Mouse (Mus musculus): Measurements from ENCODE around the gene Heatr4. TPM values are rescaled to one million over a fixed set of nuclear protein-coding genes. Genes with fewer than 3 reads are reported as not detected.

Gene Heatr4
- total RNA-seq (2023), result not detected in 2 replicates

GRCm38 (mm10) chr12:83984752-83985151 lies at the start of gene Heatr4:
Gene Heatr4 (minus strand): TSS chr12:83984852.

GRCm38 (mm10) chr12:84009171-84009965 lies 24.7 kb upstream of the Heatr4 start, which contains the start of gene Acot1:
Gene Acot1 (plus strand): TSS chr12:84009490.

DNA sequence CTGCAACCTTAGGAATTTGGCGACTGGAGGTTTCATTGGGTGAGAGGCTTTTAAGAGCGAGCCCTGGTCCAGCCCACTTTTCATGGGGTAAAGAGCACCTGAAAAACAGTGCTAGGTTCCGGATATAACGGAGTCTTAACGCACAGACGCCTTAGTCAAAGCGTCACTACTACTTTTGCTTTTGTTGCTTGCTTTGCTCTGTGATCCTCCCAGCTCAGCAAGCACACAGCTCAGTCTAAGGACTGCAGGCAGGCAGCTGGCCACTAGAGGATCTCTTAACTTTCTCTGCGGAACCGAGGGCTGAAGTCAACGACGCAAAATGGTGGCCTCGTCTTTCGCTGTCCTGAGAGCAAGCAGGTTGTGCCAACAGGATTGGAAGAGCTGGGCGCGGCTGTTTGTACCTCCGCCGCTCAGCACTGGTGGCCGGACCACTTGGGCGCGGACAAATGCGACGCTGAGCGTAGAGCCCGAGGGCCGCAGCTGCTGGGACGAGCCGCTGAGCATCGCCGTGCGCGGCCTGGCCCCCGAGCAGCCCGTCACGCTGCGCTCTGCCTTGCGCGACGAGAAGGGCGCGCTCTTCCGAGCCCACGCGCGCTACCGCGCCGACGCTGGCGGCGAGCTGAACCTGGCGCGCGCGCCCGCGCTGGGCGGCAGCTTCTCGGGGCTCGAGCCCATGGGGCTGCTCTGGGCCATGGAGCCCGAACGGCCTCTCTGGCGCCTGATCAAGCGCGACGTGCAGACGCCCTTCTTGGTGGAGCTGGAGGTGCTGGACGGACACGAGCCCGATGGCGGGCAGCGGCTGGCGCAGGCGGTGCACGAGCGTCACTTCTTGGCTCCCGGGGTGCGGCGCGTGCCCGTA lies 3.2 kb upstream of the Heatr4 start, which contains the start of gene Acot2:
Gene Acot2, plus strand, starts transcription at position 279 of the 859 bp plus-strand sequence.

DNA sequence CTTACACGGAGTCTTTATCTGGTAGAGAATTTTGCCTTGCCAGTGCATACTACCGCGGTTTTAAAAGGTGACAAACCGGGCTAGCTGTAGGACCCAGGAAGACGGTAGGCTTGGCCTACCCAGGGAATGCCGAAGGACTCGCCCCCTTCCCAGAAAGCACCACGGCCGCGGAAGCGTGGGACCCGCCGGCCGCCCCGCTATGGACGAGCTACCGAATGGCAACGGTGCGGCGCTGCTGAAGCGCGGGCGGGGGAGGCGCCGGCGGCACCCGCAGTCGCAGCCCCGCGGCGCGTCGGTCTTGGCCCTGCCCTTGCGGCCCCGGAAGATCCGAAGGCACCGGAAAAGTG lies 34.2 kb downstream of the Heatr4 start, which contains the start of gene Riox1:
Gene Riox1, plus strand, starts transcription at position 116 of the 347 bp plus-strand sequence.

GRCm38 (mm10) chr12:83921535-83922381 lies 62.9 kb downstream of the Heatr4 start, which contains the start of gene Numb:
Gene Numb (minus strand): TSS chr12:83921934.

Other genes with a start within 250 kb of the Heatr4 start
- gene Papln, start 221.2 kb downstream of the Heatr4 start, total RNA-seq (2023), result 0.14 TPM in 1 of 2 replicates, not detected in the other
- gene Numb, start 62.9 kb downstream of the Heatr4 start, total RNA-seq (2023), result 128 and 146 TPM in 2 replicates
- gene Riox1, start 34.2 kb downstream of the Heatr4 start, total RNA-seq (2023), result 38.5 and 50.5 TPM in 2 replicates
- 4.6 and 5.4 TPM in 2 replicates for gene Acot2, start 3.0 kb upstream of the Heatr4 start, total RNA-seq (2023)
- 10.6 and 15.6 TPM in 2 replicates for gene Acot1, start 24.6 kb upstream of the Heatr4 start, total RNA-seq (2023)
- gene Acot4, start 53.5 kb upstream of the Heatr4 start, total RNA-seq (2023), result 0.16 TPM in 1 of 2 replicates, not detected in the other
- gene Gm49366, start 54.1 kb upstream of the Heatr4 start, total RNA-seq (2023), result not detected in 2 replicates
- gene Acot3, start 67.3 kb upstream of the Heatr4 start, total RNA-seq (2023), result not detected in 2 replicates
- not detected in 2 replicates for gene Acot5, start 84.5 kb upstream of the Heatr4 start, total RNA-seq (2023)
- 0.34 TPM in 1 of 2 replicates, not detected in the other for gene Acot6, start 115.8 kb upstream of the Heatr4 start, total RNA-seq (2023)
- gene Dnal1, start 129.5 kb upstream of the Heatr4 start, total RNA-seq (2023), result 0.57 TPM in 1 of 2 replicates, not detected in the other
- gene Pnma1, start 163.6 kb upstream of the Heatr4 start, total RNA-seq (2023), result 2.7 and 7.8 TPM in 2 replicates
- 88.6 and 151 TPM in 2 replicates for gene Elmsan1, start 234.0 kb upstream of the Heatr4 start, total RNA-seq (2023)